Mouse (Mus musculus) retina, postnatal 1 day (tissue): ENCODE measurements around the gene Mfge8.
A peak's percentile ranks its signal among the peaks of the same experiment; 100 is the strongest.

Source experiments
- DNase-seq: peaks from one replicate; pipeline ENCODE4 v3.0.0-alpha.2; 2012

Mfge8 gene

DNA sequence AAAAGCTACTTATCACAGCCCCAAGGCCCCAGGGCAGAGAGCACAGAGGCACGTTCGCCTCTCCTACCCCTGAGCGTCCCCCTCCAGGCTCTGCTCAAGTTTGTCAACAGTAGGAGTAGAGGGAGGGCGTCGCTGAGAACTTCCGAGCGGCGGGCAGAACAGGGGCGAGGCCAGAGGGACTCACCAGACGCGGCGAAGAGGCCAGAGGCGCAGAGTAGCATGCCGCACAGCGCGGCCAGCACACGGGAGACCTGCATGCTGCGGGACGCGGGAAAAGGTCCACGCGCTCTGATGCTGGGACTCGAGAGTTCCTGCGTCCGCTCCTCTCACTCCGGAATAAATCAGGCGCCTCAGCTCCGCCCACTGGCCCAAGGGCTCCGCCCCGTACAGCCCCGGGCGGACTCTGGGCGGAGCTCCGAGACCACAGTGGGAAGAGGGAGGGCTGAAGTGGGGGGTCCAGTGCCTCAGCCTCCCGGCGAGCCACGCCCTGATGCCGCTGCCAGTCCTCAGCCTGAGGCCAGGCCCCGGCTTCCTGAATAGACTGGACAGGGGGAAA is at the start of gene Mfge8:
Gene Mfge8 (minus strand): TSS at position 350 of the 556 bp plus-strand sequence.
- peak; percentile 96 for DNase-seq

DNA sequence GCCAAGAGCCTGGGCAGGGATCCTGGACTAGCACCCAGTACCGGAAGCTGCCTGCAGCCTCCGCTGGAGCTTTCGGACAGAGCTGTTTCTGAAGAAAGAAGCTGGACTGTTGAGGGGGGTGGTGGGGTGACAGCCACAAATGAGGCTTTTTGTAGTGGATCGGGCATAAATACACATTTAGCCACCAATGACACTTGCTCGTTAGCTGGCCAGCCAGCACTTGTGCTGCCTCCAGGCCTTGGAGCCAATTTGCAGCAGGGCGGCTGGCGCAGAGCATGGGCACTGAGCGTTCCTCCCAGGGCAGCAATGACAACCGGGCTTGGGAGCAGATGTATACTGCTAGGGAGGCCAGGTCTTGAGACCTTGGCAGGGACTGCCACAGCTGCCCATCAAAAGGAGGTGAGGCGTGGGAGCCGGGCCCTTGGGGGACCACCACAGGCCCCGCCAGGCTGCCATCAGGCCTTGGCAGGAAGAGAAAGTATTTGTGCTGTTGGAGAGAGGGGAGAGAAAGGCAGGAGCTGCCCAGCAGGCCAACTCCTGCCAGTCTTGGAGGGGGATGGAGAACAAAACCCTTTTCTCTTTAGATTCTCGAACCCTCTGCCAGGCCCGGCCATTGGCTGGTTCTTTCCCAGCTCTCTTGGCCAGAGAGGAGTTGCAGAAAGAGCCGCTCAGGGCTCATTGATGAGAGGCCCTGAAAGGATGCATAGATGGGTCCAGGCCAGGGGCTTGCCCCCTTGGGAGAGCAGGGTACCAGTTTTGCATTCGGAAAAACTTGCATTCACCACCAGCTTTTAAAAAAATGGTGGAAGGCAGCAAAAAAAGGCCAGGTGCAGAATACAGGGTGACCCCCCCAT is 45.9 kb upstream of the Mfge8 start:
- DNase-seq = peak; percentile 46

DNA sequence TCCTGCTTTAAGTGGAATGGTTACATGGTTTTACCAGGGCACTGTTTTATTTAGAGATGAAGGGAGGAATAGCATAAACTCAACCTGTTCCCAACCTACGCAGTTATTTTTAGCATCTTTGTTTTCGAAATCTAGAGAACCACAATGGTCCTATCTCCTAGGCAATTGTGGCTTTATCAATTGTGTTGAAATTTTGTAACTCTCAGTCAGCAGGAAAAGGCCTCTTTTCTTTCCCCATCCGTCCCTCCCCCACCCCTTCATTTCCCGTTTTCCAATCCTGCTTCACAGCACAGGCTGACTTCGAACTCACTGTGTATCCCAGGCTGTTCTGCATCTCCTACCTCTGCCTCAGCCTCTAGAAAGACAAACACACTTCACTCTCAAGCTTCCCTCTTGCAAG is 45.1 kb upstream of the Mfge8 start:
- DNase-seq = no peak

DNA sequence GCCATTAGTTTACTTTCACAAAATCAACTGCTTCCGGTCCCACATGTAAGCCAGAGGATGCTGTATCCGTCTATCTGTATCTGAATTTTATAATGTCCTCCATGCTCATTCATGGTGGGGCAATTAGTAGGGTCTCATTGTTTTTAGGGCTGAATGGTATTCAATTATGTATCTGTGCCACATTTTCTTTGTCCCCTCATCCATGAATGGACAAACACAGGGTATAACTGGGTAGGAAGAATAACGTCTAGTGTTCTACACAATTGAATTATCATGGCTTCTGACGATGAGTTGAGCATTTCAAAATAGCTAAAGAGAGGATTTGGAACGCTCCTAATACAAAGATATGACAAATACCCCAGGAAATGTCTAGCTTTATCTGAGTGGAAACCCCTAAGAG is 42.6 kb upstream of the Mfge8 start:
- peak; percentile 92 for DNase-seq

DNA sequence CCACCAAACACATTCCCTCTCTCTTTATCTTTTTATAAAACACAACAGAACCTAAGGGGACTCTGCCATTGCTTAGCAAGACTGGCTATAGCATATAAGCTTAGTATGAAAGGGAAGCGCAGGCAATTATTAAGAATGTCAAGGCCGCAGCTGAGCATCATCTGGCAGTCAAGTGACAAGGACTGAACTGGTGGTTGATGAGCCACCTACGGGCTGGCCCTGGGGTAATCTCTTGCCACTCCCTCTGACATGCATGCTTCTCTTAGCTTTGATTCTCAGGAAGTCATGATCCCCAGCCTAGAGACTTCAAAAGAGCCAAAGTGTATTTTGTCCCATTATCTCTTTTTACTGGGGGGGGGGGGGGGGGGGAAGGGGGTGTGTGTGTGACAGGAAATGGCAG is 41.7 kb upstream of the Mfge8 start:
- DNase-seq = peak; percentile 39

DNA sequence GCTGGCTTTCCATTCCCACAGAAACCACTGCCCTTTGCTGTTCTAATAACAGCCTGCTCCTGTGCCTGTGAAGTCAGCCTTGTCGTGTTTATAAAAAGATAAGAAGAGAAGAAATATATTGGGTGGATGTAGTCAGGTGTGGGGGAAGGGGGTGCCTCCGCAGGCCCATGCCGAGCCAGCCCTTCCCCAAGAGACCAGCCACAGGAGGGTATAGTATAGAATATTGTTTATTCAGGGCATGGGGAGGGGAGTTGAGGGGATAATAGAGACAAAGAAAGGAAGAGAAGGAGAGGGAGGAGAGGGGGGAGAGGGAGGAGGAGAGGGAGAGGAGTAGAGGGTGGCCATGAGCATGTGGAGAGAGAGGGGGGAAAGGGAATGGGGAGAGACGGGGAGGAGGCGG is 40.4 kb upstream of the Mfge8 start:
- DNase-seq = peak; percentile 57

DNA sequence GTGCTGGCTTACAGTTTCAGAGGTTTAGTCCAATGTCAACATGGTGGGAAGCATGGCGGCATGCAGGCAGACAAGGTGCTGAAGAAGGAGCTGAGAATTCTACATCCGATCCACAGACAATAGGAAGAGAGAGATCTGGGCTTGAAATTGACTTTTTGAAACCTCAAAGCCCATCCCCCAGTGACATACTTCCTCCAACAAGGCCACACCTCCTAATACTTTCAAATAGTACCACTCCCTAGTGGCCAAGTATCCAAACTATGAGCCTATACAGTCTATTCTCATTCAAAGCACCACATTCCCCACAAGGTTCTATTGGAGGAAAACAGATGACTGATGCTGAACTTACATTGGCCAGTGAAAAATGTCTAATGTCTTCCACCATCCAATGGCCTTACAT is 38.7 kb upstream of the Mfge8 start:
- DNase-seq = no peak

DNA sequence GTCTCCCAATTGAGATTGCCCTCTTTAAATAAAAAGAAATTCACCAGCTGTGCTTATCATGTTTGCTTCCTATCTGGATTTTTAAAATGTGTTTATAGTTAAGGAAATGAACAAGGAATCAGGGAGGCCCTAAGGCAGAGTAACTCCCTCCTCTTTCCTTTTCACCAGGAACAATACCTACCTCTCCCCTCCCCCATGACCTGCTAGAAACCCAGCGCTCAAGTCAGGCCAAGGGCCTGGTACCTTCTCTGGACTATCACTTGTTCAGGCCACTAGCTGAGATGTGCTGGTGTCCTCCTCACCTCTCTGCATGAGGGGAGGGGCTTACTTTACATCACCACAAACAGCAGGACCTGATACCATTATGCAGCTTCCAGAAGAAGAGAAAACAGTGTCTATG is 34.6 kb upstream of the Mfge8 start:
- DNase-seq = no peak

DNA sequence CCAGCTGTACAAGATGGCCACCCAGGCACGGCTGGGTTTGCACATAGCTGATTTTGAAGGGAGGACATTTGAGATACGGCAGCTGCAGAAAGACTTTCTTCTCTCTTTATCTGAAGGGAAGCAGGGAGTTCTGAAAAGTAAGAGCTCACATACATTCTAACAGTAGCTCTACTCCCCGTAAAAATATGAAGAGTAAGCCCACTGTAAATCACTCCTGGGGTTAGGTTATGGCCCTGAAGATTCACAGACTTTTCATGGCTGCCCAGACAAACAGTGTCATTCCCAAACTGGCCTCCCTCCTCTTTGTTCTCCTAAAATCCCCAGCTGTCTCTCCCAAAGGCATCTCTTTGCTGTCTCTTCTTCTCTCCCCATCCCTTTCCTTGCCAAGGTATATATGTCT is 24.9 kb upstream of the Mfge8 start:
- DNase-seq = no peak

DNA sequence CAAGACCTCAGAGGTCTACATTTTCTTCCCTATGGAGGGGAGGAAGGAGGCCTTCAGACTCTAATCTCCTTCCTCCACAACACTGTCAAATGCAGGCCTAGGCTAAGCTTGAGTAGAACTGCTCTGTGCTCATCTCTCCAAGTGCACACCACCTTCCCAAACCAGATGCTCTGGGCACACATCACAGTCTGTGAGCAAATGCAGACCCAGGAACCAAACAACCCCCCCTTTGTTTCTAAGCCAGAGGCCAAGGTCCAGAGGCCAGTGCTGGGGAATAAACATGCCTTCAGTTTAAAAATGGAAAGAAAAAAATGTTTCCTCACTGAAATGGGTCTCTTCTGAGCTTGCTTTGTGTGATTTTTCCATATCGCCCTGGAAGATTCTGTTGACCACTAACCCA is 22.9 kb upstream of the Mfge8 start:
- no peak for DNase-seq

DNA sequence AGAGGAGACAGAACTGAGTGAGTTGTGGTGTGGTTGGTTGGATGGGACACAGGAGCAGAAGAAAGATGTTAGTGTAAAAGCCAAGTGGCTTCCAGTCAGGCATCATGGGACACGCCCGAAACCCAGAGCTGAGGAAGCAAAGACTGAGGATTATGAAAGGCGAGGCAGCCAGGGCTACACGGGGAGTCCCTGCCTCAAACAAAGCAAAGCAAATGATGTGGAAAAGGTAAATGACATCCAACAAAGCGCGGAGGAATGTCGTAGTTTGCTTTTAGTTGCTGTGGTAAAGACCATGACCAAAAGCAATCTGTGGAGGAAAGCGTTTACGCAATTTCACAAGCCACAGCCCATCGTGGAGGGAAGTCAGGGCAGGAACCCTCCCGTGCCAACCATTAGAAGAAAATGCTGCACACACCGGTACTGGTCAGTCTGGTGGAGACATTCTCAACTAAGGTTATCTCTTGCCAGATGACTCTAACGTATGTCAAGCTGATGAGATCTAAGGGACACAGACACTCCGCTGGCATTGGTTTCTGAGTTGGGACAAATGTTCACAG is 18.2 kb upstream of the Mfge8 start:
- DNase-seq = no peak

DNA sequence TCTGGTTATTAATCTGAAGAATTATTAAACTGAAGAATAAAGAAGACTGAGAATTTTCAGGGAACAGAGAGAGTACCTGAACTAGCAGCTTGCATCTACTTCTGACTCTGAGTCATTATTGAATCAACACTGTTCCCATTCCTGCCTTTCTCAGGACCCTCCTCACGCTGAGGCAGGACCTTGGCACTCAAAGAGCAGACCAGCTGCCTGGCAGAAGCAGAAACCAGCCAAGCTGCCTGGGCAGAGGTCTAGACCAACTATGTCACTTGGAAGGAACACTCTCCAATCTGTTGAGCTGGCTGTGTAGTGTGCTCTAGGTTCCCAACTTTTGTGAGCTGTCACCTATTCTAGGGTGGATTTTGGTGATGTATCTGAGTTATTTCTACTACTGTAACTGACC is 10.5 kb upstream of the Mfge8 start:
- no peak for DNase-seq

DNA sequence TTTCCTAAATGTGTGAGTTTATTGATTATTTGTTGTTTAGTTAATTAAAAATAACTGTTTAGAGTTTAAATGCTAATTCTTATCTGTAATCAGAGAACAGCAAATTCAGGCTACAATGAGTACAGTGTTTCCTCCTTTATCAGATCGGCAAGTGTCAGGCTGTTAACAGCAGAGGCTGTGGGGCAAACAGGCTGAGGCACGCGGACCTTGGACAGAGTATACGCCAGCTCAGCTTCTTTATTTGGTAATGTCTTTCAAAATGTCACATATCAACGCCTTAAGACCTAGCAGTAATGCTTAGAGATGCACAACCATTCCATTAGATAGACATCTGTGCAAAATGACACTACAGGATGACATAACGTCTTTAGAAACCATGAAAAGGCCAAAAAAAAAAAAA is 662 bp upstream of the Mfge8 start:
- no peak for DNase-seq

DNA sequence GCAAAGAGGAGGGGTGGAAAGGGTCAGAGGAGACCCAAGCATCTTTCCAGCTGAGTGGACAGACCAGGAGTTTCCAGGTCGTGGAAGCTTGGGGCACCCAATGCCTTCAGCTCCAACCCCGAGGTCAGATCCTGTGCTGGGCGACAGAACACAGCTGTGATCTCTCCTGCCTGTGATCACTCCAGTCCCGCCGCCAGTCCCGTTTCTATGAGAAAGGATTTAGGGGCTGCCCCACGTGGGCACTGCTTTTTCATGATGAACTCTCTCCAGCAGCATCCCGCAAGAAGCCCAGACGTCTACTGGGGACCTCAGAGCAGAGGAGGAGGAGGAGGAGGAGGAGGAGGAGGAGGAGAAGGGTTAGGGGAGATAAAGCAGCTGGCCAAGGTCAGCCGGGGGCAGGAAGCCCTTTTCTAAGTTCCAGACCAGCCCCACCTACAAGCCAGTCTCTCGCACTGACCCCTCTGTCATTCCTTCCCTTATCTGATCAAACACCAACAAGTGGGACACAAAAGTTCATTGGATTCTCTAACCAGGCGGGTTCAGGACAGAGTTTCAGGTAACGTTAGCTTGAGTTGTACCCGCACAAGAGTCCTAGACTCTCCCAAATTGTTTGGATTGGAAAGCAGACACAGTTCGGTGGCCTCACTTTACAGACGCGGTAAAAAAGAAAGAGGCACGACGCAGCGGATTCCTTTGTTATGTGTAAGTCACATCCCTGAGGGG is 768 bp downstream of the Mfge8 start:
- peak; percentile 34 for DNase-seq

DNA sequence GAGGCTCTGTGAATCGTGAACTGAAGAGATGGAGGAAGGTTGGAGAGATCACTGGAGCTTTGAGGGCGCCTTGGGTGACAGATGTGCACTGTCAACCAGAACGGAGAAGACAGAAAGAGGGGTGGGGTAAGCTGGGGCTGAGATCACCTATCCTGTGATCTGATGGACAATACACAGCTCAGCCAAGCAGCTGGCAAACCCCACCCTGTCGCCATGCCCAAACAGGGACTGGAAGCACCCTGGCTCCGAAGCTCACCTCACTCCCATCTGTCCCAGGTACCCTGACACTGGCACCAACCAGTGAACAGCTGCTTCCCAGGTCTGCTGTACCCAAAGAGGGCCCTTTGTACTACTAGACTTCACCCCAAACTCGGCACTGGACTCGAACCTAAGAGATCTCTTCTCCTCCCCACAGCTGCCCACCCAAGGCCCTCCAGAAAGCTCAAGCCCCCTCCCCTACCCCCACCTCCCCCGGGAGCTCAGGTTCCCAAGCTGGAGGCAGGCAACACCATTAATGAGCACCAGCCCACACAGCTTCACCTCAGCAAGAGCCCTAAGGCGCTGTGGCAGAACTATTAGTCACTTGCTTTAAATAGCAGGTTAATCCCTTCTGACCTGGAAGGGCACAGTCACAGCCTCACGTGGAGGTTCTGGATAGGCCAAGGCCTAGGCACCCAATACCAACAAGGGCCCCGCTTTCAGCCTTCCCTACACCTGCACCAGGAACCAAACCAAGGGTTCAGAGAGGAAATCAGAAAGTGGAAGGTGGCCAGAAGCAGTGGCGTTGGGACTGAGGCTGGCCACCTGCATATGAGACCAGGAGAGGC is 1.6 kb downstream of the Mfge8 start:
- DNase-seq = peak; percentile 26

DNA sequence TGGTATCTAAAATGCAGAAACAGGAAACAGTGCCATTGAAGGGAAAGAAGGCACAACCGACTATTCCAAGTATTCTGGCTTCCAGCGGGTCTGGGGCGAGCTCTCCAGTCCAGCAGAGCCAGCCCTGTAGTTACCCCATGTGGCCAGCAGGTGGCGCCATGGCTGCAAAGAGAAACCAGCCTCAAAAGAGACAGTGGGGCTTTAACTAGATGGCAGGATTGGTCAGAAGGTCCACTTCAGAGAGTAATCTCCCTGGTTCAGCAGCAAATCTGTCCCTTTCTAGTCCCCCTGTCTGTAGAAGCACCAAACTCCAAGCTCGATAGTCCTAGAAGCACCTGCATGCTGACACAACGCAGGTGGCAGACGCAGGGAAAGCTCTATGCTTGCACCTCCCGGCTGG is 8.0 kb downstream of the Mfge8 start:
- peak; percentile 83 for DNase-seq

DNA sequence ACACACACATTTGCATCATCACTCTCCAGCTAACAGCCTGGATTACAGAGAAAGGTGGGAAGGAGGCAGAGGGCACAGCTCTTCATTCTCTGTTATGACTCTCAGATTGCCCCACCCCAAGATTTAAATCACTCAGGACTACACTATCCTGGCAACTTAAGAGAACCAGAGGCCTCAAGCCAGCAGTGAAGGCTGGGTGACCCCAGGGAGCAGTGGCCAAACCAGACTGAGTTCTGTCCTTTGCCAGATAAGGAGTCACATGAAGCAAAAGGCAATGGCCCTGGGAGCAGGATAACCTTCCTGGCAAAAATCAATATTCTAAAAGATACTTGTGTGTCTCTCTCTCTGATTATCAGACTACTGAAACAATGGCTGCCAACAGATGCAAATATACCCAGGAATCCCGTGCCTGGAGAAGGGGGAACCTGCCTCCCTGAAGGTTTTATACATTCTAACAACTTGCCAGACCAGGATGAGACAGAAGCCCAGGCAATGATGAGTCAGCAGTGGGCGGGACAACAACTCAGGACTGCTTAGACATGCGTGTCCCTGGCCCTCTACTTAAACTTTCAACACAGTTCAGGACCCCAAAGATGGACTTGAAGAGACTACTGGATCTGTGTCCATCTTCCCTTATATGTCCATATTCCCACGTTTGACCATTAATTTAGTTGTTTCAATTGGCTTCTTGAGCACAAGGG is 8.8 kb downstream of the Mfge8 start:
- DNase-seq = no peak

DNA sequence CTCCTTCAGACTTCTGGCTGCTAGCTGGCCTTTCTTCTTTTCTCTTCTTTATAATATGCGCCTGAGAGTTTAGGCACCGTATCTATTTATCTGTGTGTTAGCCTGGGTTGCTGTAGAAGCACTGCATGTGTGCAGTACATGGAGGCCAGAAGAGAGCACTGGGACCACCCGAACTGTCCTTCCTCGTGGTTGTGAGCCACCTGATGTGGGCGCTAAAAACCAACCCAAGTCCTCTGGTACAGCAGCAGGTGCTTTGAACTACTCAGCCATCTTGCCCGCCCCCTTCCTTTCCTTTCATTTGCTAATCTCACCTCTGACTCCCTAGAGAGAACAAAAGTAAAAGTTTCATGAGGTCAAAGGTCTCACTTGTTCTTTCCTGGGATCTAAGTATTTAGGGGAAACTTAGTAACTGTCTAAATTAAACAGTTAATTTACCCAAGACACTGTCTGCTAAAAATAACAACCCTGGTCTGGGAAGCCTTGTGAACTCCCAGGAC is 9.5 kb downstream of the Mfge8 start:
- DNase-seq = no peak

DNA sequence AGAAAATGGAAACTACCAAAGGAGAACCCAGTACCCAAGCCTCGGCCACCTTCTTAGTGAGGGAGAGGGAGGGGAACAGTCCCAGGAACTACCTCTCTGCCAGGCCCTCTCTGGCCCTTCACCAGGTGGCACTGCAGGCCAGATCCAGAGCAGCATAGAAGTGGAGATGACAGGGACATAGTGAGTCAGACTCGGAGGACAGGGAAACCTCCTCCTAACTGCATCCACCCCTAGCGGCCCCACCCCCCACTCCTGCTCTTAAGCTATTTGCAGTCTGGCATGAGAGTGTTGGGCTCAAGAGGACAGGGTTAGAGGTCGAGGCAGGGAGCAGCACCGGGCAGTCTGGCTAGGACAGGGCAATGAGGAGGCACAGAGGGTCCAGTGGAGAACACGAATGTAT is 15.5 kb downstream of the Mfge8 start:
- DNase-seq = peak; percentile 28

DNA sequence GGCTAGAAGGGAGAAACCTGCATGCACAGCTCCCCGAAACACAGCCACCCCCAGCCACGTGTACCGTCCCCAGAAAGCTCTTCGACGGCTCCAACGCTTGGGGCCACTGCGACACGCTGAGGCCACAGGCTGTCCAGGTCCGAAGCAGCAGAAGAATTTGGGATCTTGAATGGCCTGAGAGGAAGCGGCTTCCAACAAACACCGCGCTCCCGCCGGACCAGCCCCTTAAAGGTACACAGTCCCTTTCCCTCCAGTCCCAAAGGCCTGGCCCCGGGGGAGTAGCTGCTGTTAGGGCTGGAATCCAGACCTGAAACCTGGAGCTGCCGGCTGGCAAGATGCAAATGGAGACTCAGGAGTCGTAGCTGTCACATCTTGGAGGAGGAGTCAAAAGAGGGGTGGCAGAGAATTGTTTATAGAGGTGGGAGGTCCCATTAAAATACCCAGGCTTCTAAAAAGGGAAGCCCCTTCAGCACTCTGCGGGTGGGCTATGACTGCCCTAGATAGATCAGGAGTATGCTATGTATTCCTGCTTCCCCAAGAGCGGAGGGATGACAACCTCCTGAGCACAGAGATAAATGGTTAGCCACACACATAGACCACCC is 17.9 kb downstream of the Mfge8 start, which contains the start of gene Hapln3:
Gene Hapln3 (minus strand): TSS at position 176 of the 602 bp plus-strand sequence.
- DNase-seq = peak; percentile 75

DNA sequence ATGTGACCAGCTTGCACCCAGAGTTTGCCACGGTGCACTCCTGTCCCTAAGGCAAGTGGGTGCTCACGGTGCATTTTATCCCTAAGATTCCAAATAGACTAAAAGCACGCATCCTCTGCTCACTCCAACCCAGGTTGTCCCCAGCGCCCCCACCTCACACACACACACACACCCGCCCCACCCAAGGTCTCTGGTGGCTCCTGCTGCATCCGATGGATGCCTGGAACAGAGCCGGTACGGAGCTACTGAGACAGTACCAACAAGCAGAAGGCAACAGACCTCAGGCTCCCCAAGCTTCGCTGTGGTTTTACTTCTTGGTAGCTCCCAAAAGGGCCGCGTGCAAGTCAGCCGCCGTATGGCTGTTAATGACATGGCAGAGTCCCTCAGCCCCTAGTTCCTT is 18.5 kb downstream of the Mfge8 start:
- no peak for DNase-seq
